Mouse (Mus musculus): ENCODE measurements around the gene Gcnt2.

DNA sequence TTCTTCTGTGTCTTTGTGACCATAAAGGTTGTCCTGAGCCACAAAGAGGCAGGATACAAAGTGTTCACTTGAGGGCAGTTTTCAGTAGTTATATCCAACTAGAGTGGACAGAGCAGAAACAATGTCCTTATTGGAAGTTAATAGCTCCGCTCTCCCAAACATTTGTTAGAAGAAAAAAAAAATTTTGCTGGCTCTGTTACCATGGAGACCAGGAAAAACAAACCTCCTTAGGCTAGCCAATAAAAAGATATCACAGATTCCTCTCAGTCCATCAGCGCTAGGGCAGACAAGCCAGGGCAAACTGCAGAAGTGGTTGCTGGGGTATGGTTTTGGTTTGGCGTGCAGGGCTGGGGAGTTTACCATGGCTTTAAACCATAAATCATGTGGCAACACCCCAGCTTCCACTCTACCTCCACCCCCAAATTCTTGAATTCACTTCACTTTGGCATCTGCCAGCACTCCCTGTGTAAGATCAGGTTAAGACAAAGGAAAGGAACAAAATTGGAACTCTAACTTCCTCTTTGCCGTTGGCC, 54.6 kb downstream of the Gcnt2 start:
- TF ChIP-seq CTCF (conservative IDR thresholded peaks at IDR 0.05; ENCODE audit: insufficient read depth, insufficient read length, low read depth, low read length) (no peak), POLR2A (IDR thresholded peaks at IDR 0.05; ENCODE audit: low read depth, low read length) (no peak)
